Mouse (Mus musculus) olfactory bulb, adult 2 months (tissue): ENCODE data around the gene Lipf. TPM values are rescaled to one million over a fixed set of nuclear protein-coding genes. Genes with fewer than 3 reads are reported as not detected.

Experiments used
- H3K27ac ChIP-seq: fragments of 200-500 bp; 2 replicates; pipeline ENCODE4 v1.5.1; 2012; ENCODE audit warnings: low read depth, low read length; ENCODE audit not compliant: insufficient read depth
- H3K4me1 ChIP-seq: fragments of 200-500 bp; 2 replicates; pipeline ENCODE4 v1.6.1; 2012; ENCODE audit warnings: low read length; ENCODE audit not compliant: control insufficient read depth, insufficient read depth
- H3K4me3 ChIP-seq: fragments of 200-500 bp; 2 replicates; pipeline ENCODE4 v1.5.1; 2012; ENCODE audit warnings: mild to moderate bottlenecking, low read depth, low read length, moderate library complexity; ENCODE audit not compliant: insufficient read depth
- CTCF ChIP-seq: fragments of 200-500 bp; IDR thresholded peaks from 2 replicates; pipeline ENCODE4 v1.5.1; 2012; ENCODE audit warnings: low read depth, mild to moderate bottlenecking, low read length, moderate library complexity; ENCODE audit not compliant: insufficient read depth
- POLR2A ChIP-seq: fragments of 200-500 bp; IDR thresholded peaks from 2 replicates; pipeline ENCODE4 v1.6.1; 2012; ENCODE audit warnings: mild to moderate bottlenecking, low read depth, low read length, moderate library complexity; ENCODE audit not compliant: insufficient read depth
- WGBS: fragments of 180-500 bp; shearing (Covaris S2); methylation state at CpG from one replicate; pipeline ENCODE4 v1.1.7; 2018; 5-methylcytosine and 5-hydroxymethylcytosine counted together
- polyA plus RNA-seq: library from polyadenylated mRNA; stranded (reverse); fragments of >200 nt; gene quantifications from 2 replicates; pipeline ENCODE4 v1.2.4, GENCODE M21; 2012; ENCODE audit warnings: low replicate concordance; ENCODE audit not compliant: missing spikeins, insufficient read depth, insufficient read length

Gene Lipf
- not detected in 2 replicates for polyA plus RNA-seq

DNA sequence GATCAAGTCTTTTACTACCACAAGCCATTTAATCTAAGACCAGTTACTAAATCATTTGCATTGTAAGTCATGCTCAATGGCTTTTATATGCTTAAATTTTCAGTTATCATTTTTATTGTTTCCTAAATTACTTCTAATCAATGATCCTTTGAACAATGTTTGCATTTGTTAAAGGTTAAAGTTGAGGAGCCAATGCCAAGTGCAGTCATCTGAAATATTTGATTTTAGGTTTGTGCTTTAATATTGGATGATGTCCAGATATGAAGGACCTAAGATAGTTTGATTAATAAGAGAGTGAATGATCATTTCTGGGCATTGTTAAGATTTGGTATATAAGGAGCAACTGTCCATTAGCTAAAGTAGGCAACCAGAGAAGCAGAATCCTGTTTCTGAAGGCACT is at the start of gene Lipf:
Lipf (plus strand) TSS at position 301 of the 400 bp plus-strand sequence.
- no peaks in the 10 kb centered on the region for H3K4me1 ChIP-seq
- H3K27ac ChIP-seq: no peak within 1 kb of the TSS
- no peak within 1 kb of the TSS for H3K4me3 ChIP-seq
- TF ChIP-seq POLR2A (no peak), CTCF (no peak)

DNA sequence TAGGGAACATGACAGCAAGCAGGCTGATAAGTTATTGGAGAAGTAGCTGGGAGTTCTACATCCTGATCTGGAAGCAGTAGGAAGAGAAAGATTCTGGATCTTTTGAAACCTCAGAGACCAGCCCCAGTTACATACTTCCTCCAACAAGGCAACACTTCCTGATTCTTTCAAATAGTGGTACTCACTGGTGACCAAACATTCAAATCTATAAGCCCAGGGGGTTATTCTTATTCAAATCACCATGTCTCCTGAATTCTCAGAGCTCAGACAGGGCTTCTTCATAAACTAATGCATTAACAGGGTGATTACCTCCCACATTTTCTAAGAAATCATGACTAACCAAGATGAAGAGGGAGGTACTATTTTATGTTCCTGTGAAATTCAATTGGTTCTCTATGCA is 36.9 kb upstream of the Lipf start:
- H3K4me1 ChIP-seq: no peaks in the 10 kb centered on the region
- no peak overlapping the region for H3K4me3 ChIP-seq
- H3K27ac ChIP-seq: no peak overlapping the region
- TF ChIP-seq CTCF (no peak), POLR2A (no peak)

DNA sequence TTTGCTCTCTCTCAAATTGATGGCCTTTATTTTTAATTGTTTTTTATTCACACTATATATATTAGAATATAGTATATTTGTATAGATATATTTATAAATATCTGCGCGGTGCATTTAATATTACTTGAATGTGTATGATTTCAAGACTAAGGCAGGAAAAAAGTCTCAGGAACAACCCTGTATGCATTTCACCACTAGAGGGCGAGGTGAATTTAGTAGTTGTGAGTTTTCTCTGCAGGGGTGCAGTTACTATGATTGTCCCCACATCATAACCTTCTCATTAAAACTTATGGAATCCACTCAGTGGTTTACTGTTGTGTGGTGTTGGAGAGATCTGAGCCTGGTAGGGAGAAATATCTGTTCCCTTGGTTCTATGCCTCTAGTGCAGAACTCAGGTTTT is 18.0 kb downstream of the Lipf start:
- Histone ChIP-seq H3K4me3 (no peak overlapping the region), H3K27ac (no peak overlapping the region), H3K4me1 (no peaks in the 10 kb centered on the region)
- TF ChIP-seq CTCF (no peak), POLR2A (no peak)
- WGBS: 56% methylated on average over 3 of the region's 3 CpGs

DNA sequence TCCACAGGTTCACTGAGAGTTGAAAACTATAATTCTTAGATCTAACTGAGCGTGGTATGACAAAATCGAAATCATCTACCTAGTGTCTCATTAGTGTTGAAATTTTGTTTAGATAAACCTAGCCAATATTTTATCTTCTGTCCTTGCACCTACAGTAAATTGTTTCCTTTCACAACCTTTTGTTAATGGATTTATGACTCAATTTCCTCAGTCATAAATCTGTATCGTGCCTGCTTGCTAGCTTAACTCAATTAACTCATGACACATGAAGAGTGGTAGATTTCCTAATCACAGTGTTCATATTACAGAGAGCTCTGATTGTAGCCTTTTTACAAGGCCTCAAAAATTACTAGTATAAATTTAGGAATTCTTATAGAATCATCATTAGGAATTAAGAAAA is 22.1 kb downstream of the Lipf start:
- no peak for TF ChIP-seq POLR2A
- no peak for TF ChIP-seq CTCF
- 88% methylated on average over 3 of the region's 3 CpGs for WGBS
- Histone ChIP-seq H3K4me1 (no peaks in the 10 kb centered on the region), H3K27ac (no peak overlapping the region), H3K4me3 (no peak overlapping the region)

DNA sequence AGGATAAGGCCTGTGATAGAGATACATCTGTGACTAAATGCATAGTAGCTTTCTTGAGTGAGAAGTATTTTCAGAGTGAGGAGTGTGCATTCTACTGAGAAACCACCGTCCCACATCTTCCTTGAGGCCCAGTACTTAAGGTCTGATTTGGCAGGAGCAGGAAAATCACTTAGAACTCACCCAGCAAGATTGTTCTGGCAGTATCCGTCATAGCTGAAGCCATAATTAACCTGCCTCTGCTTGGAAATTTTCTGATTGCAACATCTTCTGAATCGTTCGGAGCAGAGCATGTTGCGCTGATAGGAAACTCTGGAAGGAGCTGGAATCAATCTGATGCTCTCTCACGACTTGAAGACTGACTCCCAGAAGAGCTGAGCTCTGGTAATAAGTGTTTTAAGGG is 47.0 kb downstream of the Lipf start, which contains the start of gene Lipk:
Lipk (plus strand) TSS at position 289 of the 400 bp plus-strand sequence.
- Histone ChIP-seq H3K4me1 (no peaks in the 10 kb centered on the region), H3K4me3 (no peak within 1 kb of the TSS), H3K27ac (no peak within 1 kb of the TSS)
- WGBS: 93% methylated on average over 6 of the region's 6 CpGs
- TF ChIP-seq POLR2A (no peak), CTCF (no peak)

DNA sequence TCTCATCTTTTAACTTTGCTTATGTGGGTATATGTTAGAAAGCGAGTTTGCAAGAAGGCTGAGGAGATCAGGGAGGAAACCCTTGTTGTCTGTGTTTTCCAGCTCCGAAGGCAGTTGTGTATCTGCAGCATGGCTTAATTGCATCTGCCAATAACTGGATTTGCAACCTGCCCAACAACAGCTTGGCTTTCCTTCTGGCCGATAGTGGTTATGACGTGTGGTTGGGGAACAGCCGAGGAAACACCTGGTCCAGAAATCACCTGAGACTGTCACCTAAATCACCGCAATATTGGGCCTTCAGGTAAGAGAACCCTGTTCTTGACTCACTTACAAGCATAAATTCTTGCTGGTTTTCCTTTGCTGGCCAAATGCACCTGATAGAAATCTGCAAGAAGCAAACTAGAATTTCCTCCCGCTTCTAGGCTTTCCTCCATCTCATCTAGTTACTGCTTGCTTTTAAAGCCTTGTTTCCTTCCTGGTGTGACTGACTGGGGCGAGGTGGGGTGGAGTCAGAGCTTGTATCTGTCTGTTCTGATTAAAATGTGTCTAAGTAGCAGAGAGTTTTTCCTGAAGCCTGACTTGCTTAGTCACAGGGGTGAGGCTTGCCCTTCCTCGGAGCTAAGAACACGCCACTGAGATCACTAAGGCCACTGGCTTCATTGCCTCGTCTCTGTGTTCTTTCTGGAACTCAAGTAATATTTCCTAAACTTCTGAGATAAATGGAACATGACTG is 60.6 kb downstream of the Lipf start:
- 90% methylated on average over 11 of the region's 11 CpGs for WGBS
- H3K4me1 ChIP-seq: no peaks in the 10 kb centered on the region
- TF ChIP-seq POLR2A: no peak
- TF ChIP-seq CTCF: no peak
- H3K27ac ChIP-seq: no peak overlapping the region
- no peak overlapping the region for H3K4me3 ChIP-seq

DNA sequence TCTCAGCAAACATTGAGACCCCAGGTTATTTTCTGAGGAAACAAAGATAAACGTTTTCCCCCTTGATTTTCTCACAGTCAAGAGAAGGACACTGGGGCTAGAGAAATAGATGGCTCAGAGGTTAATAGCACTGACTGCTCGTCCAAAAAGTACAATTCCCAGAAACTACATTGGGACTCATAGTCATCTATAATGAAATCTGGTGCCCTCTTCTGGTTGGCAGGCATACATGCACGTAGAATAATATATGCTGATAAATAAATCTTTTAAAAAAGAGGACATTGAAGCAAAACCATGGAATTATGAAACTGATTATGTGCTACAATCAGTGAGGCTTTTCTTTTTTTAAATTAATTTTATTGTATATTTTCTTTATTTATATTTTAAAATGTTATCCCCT is 61.8 kb downstream of the Lipf start:
- Histone ChIP-seq H3K4me1 (no peaks in the 10 kb centered on the region), H3K4me3 (no peak overlapping the region), H3K27ac (no peak overlapping the region)
- no peak for TF ChIP-seq CTCF
- TF ChIP-seq POLR2A: no peak
- WGBS: 37% methylated on average over 3 of the region's 3 CpGs

Other genes starting within 250 kb of the Lipf start
- not detected in 2 replicates for gene Lipo2, start 209.8 kb upstream of the Lipf start, polyA plus RNA-seq
- not detected in 2 replicates for gene Lipo3, start 199.2 kb upstream of the Lipf start, polyA plus RNA-seq
- not detected in 2 replicates for gene Lipo1, start 173.7 kb upstream of the Lipf start, polyA plus RNA-seq
- not detected in 2 replicates for gene Lipk, start 47.1 kb downstream of the Lipf start, polyA plus RNA-seq
- gene Lipn, start 106.2 kb downstream of the Lipf start, polyA plus RNA-seq: not detected in 2 replicates
- not detected in 2 replicates for gene Lipm, start 139.7 kb downstream of the Lipf start, polyA plus RNA-seq
- gene Ankrd22, start 204.9 kb downstream of the Lipf start, polyA plus RNA-seq: not detected in 2 replicates
- not detected in 2 replicates for gene Stambpl1, start 231.0 kb downstream of the Lipf start, polyA plus RNA-seq